Mouse (Mus musculus) megakaryocyte, embryonic 14.5 days (primary cell): ENCODE measurements around the gene Rwdd4a.

Experiments
- FLI1 ChIP-seq: IDR thresholded peaks from 2 replicates; pipeline ENCODE4 v1.6.1; 2012; ENCODE audit warnings: low read length, inconsistent platforms, mixed read lengths
- GATA1 ChIP-seq: IDR thresholded peaks from 3 replicates; pipeline ENCODE4 v1.6.1; 2012; ENCODE audit warnings: mixed read lengths, low read length, inconsistent platforms, borderline replicate concordance

DNA sequence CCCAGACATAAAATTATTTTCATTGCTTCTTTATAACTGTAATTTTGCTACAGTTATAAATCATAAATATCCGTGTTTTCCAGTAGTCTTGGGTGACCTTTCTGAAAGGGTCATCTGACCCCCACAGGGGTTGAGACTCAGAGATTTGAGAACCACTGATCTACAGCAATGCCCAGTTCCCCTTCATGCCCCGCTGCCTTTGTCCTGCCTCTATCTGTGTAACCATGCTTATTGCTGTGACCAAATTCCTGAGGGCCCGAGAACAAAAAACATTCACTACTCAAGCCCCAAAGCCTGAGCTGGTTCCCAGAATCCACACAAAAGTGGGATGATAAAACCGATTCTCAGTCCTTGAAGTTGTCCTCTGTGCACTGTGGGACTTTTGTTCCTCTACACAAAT, 4.9 kb downstream of the Rwdd4a start:
- TF ChIP-seq GATA1 (no peak), FLI1 (no peak)
